Mouse (Mus musculus): Measurements from ENCODE around the gene Otop2. TPM values are rescaled to one million over a fixed set of nuclear protein-coding genes. Genes with fewer than 3 reads are reported as not detected.

Otop2 gene
- polyA plus RNA-seq, 1 experiment from 2014 or later = not detected

DNA sequence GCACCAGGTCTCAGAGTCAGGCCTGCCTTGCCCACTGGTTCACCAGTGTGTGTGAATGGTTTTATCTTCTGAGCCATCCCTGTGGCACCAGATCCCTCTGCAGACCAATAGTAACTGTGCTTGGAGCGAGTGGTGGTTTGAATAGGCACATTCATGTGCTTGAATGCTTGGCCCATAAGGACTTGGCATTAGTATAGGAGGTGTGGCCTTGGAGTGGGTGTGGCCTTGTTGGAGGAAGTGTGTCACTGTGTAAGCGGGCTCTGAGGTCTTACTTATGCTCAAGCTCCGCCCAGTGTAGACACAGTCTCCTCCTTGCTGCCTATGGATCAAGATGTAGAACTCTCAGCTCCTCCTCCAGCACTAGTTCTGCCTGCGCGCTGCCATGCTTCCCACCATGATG is 19.6 kb upstream of the Otop2 start:
- H3K27ac ChIP-seq (ENCODE audit: low read length) = no peak overlapping the region
- H3K4me3 ChIP-seq (ENCODE audit: low read depth, low read length) = no peak overlapping the region
- no peaks in the 10 kb centered on the region for H3K27me3 ChIP-seq (ENCODE audit: control insufficient read depth, insufficient read depth, low read length)
- no peaks in the 10 kb centered on the region for H3K9me3 ChIP-seq (ENCODE audit: control insufficient read depth, low read depth, low read length)
- H3K36me3 ChIP-seq (ENCODE audit: control insufficient read depth, insufficient read depth, low read length) = no peaks in the 10 kb centered on the region
- no peak for ATAC-seq (ENCODE audit: insufficient number of reproducible peaks, insufficient read depth, low FRiP score, low read depth)
- H3K9ac ChIP-seq (replicated peaks; ENCODE audit: low read depth, low read length) = no peak overlapping the region
- 80% methylated on average over 5 of the region's 5 CpGs for WGBS
- H3K4me1 ChIP-seq (ENCODE audit: control insufficient read depth, insufficient read depth, low read length) = peaks cover 12% of the 10 kb centered on the region
- H3K4me2 ChIP-seq (replicated peaks; ENCODE audit: low read depth, low read length) = no peak overlapping the region

GRCm38 (mm10) chr11:115288305-115288704 is 18.7 kb upstream of the Otop2 start:
- H3K27me3 ChIP-seq (ENCODE audit: control insufficient read depth, insufficient read depth, low read length) = no peaks in the 10 kb centered on the region
- no peak overlapping the region for H3K27ac ChIP-seq (ENCODE audit: low read length)
- no peak for ATAC-seq (ENCODE audit: insufficient number of reproducible peaks, insufficient read depth, low FRiP score, low read depth)
- peaks cover 12% of the 10 kb centered on the region for H3K4me1 ChIP-seq (ENCODE audit: control insufficient read depth, insufficient read depth, low read length)
- H3K9ac ChIP-seq (replicated peaks; ENCODE audit: low read depth, low read length) = no peak overlapping the region
- H3K36me3 ChIP-seq (ENCODE audit: control insufficient read depth, insufficient read depth, low read length) = no peaks in the 10 kb centered on the region
- no peaks in the 10 kb centered on the region for H3K9me3 ChIP-seq (ENCODE audit: control insufficient read depth, low read depth, low read length)
- 90% methylated on average over 2 of the region's 2 CpGs for WGBS
- H3K4me2 ChIP-seq (replicated peaks; ENCODE audit: low read depth, low read length) = no peak overlapping the region
- no peak overlapping the region for H3K4me3 ChIP-seq (ENCODE audit: low read depth, low read length)

- Histone ChIP-seq H3K9ac (replicated peaks; ENCODE audit: low read depth, low read length) (no peak overlapping the region), H3K9me3 (ENCODE audit: control insufficient read depth, low read depth, low read length) (no peaks in the 10 kb centered on the region), H3K27ac (ENCODE audit: low read length) (no peak overlapping the region), H3K4me2 (replicated peaks; ENCODE audit: low read depth, low read length) (no peak overlapping the region), H3K36me3 (ENCODE audit: control insufficient read depth, insufficient read depth, low read length) (no peaks in the 10 kb centered on the region), H3K27me3 (ENCODE audit: control insufficient read depth, insufficient read depth, low read length) (no peaks in the 10 kb centered on the region), H3K4me3 (ENCODE audit: low read depth, low read length) (no peak overlapping the region), H3K4me1 (ENCODE audit: control insufficient read depth, insufficient read depth, low read length) (peaks cover 12% of the 10 kb centered on the region)
- WGBS = 64% methylated on average over 8 of the region's 8 CpGs
- no peak for ATAC-seq (ENCODE audit: insufficient number of reproducible peaks, insufficient read depth, low FRiP score, low read depth)
Measured at GRCm38 (mm10) chr11:115289885-115290284, 17.1 kb upstream of the Otop2 start.

DNA sequence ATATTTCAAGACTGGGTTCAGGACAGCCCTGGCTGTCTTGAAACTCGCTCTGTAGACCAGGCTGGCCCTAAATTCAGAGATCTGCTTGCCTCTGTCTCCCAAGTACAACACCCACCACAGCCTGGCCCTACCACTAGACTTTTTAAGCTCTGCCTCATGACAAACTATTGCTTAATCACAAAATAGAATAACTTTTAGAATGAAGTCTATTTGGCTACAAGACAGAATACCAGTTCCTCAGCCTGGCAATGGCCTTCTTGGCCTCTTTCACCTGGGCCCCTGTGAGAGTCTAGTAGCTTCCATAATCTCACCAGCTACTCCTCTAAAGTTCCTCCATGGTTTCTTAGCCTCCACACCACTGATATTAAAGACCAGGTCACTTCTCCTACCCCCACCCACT is 16.6 kb upstream of the Otop2 start:
- Histone ChIP-seq H3K36me3 (ENCODE audit: control insufficient read depth, insufficient read depth, low read length) (no peaks in the 10 kb centered on the region), H3K27me3 (ENCODE audit: control insufficient read depth, insufficient read depth, low read length) (no peaks in the 10 kb centered on the region), H3K4me3 (ENCODE audit: low read depth, low read length) (no peak overlapping the region), H3K4me2 (replicated peaks; ENCODE audit: low read depth, low read length) (no peak overlapping the region), H3K4me1 (ENCODE audit: control insufficient read depth, insufficient read depth, low read length) (peaks cover 12% of the 10 kb centered on the region), H3K27ac (ENCODE audit: low read length) (peak overlapping the region; percentile 44; the same call in 1 of the 2 replicates), H3K9ac (replicated peaks; ENCODE audit: low read depth, low read length) (no peak overlapping the region), H3K9me3 (ENCODE audit: control insufficient read depth, low read depth, low read length) (no peaks in the 10 kb centered on the region)
- 89% methylated on average over 1 of the region's 1 CpGs for WGBS
- no peak for ATAC-seq (ENCODE audit: insufficient number of reproducible peaks, insufficient read depth, low FRiP score, low read depth)

DNA sequence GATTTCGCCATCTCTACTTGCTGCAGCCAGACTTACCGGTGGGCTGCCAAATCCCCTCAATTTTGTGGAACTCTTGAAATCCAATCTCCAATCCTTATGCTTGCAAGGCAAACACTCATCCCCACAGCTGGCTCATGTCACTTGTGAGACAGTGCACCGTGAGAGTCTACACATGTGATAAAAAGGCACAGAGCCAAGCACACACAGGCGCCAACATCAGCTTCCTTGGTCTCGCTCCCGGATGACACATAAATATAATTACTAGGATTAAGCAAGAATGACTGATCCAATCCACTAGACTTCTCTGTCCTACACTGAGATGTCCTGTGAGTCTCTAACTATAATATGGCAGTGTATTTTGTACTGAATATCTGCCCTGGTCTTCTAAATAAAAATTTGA is 16.0 kb upstream of the Otop2 start:
- H3K27ac ChIP-seq (ENCODE audit: low read length) = peak overlapping the region; percentile 44; the same call in 1 of the 2 replicates
- H3K4me1 ChIP-seq (ENCODE audit: control insufficient read depth, insufficient read depth, low read length) = peaks cover 12% of the 10 kb centered on the region
- H3K4me3 ChIP-seq (ENCODE audit: low read depth, low read length) = no peak overlapping the region
- no peaks in the 10 kb centered on the region for H3K36me3 ChIP-seq (ENCODE audit: control insufficient read depth, insufficient read depth, low read length)
- no peaks in the 10 kb centered on the region for H3K9me3 ChIP-seq (ENCODE audit: control insufficient read depth, low read depth, low read length)
- H3K4me2 ChIP-seq (replicated peaks; ENCODE audit: low read depth, low read length) = no peak overlapping the region
- no peak for ATAC-seq (ENCODE audit: insufficient number of reproducible peaks, insufficient read depth, low FRiP score, low read depth)
- no peak overlapping the region for H3K9ac ChIP-seq (replicated peaks; ENCODE audit: low read depth, low read length)
- WGBS = 39% methylated on average over 6 of the region's 6 CpGs
- no peaks in the 10 kb centered on the region for H3K27me3 ChIP-seq (ENCODE audit: control insufficient read depth, insufficient read depth, low read length)

DNA sequence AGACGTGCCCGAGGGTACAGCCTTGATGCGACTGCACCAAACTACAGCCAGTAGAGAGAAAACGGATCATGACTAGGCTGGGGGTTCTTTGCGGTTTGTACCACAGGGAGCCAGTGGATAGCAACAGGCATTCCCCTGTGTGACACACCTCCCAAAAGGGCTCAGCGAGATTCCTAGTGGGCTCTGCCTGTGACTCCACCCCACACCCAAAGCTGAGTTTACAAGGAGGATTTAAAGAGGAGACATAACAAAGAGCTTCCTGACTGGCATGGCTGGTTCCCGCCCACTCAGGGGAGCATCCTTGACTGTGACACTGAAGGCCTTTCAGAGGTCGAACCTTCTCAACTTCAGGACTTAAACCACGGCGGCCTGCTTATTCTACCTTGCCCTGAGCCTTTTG is 15.5 kb upstream of the Otop2 start:
- Histone ChIP-seq H3K4me1 (ENCODE audit: control insufficient read depth, insufficient read depth, low read length) (peaks cover 12% of the 10 kb centered on the region), H3K36me3 (ENCODE audit: control insufficient read depth, insufficient read depth, low read length) (no peaks in the 10 kb centered on the region), H3K4me3 (ENCODE audit: low read depth, low read length) (no peak overlapping the region), H3K27me3 (ENCODE audit: control insufficient read depth, insufficient read depth, low read length) (no peaks in the 10 kb centered on the region), H3K4me2 (replicated peaks; ENCODE audit: low read depth, low read length) (no peak overlapping the region), H3K9me3 (ENCODE audit: control insufficient read depth, low read depth, low read length) (no peaks in the 10 kb centered on the region), H3K27ac (ENCODE audit: low read length) (0 out of 2 replicates have a peak overlapping the region, but pooled peaks have one; percentile 27), H3K9ac (replicated peaks; ENCODE audit: low read depth, low read length) (no peak overlapping the region)
- ATAC-seq (ENCODE audit: insufficient number of reproducible peaks, insufficient read depth, low FRiP score, low read depth) = no peak
- 79% methylated on average over 10 of the region's 10 CpGs for WGBS

GRCm38 (mm10) chr11:115292631-115293375 is 14.2 kb upstream of the Otop2 start:
- Histone ChIP-seq H3K4me2 (replicated peaks; ENCODE audit: low read depth, low read length) (no peak overlapping the region), H3K36me3 (ENCODE audit: control insufficient read depth, insufficient read depth, low read length) (no peaks in the 10 kb centered on the region), H3K27me3 (ENCODE audit: control insufficient read depth, insufficient read depth, low read length) (no peaks in the 10 kb centered on the region), H3K4me1 (ENCODE audit: control insufficient read depth, insufficient read depth, low read length) (peaks cover 15% of the 10 kb centered on the region), H3K4me3 (ENCODE audit: low read depth, low read length) (no peak overlapping the region), H3K9ac (replicated peaks; ENCODE audit: low read depth, low read length) (no peak overlapping the region), H3K27ac (ENCODE audit: low read length) (peak overlapping the region; percentile 85), H3K9me3 (ENCODE audit: control insufficient read depth, low read depth, low read length) (no peaks in the 10 kb centered on the region)
- 57% methylated on average over 14 of the region's 14 CpGs for WGBS
- ATAC-seq (ENCODE audit: insufficient number of reproducible peaks, insufficient read depth, low FRiP score, low read depth) = peak; percentile 40; the same call in 1 of the 2 replicates

DNA sequence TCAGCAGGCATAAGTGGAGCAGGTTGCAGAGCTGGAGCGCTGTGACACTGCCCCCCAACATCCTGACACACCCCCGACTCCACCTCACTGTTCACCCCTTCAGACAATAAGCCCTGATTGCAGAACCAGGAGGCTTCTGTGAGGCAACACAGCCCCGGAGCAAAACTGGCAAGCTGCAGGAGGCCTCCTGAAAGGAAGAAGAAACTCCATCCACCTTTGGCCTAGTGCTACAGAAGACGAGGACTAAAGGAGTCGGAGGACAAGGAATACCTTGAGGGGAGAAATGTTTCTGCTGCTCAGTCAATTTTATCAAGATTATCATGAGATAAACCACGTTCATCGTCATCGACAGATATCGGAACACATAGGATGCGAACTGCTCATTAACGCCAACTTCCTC is 11.0 kb upstream of the Otop2 start:
- Histone ChIP-seq H3K4me2 (replicated peaks; ENCODE audit: low read depth, low read length) (no peak overlapping the region), H3K9me3 (ENCODE audit: control insufficient read depth, low read depth, low read length) (no peaks in the 10 kb centered on the region), H3K27ac (ENCODE audit: low read length) (no peak overlapping the region), H3K36me3 (ENCODE audit: control insufficient read depth, insufficient read depth, low read length) (no peaks in the 10 kb centered on the region), H3K27me3 (ENCODE audit: control insufficient read depth, insufficient read depth, low read length) (no peaks in the 10 kb centered on the region), H3K4me3 (ENCODE audit: low read depth, low read length) (no peak overlapping the region), H3K4me1 (ENCODE audit: control insufficient read depth, insufficient read depth, low read length) (peaks cover 11% of the 10 kb centered on the region), H3K9ac (replicated peaks; ENCODE audit: low read depth, low read length) (no peak overlapping the region)
- 88% methylated on average over 11 of the region's 11 CpGs for WGBS
- ATAC-seq (ENCODE audit: insufficient number of reproducible peaks, insufficient read depth, low FRiP score, low read depth) = no peak
